Mouse (Mus musculus) mouse trophoblast stem cell (cell line): ENCODE measurements at regions not wholly inside any gene's neighbourhood (a gene's known extent, or its start where the extent isn't known, plus 50 kb on each side); places are given as distances from the start of the nearest gene placed in this dataset.

Experiments
- in situ Hi-C, 2 experiments: fragments of 300-500 bp; cut with MseI, MboI; formaldehyde crosslinking; loops; 2 replicates in 1 of 2; 3 replicates in 1 of 2; pipeline ENCODE4 v1.15.1; 2025

GRCm38 (mm10) chr2:11118625-11119024 is 53.3 kb upstream of the Prkcq start:
- in situ Hi-C loops = loop anchor here (10.0 kb wide), 2 partner anchors 136 to 166 kb away; no protein-coding TSS in a partner anchor

GRCm38 (mm10) chr2:11119301-11119700 is 52.6 kb upstream of the Prkcq start:
- in situ Hi-C loops = loop anchor here (10.0 kb wide), 2 partner anchors 136 to 166 kb away; no protein-coding TSS in a partner anchor
